Mouse (Mus musculus) c-Kit-positive CD71-positive TER-119-negative erythroid progenitor cells, embryonic 14.5 days (primary cell): Measurements from ENCODE around the gene Asb17.

Experiments used
- DNase-seq: peaks from one replicate; pipeline ENCODE4 v3.0.0-alpha.2; 2013; ENCODE audit warnings: low read depth

The Asb17 gene

GRCm38 (mm10) chr3:153889188-153889781 is 45.3 kb downstream of the Asb17 start:
- DNase-seq, result no peak

- DNase-seq, result no peak
Observed at GRCm38 (mm10) chr3:153895454-153895853, 51.4 kb downstream of the Asb17 start.

- DNase-seq, result no peak
Observed at GRCm38 (mm10) chr3:153897216-153897615, 53.2 kb downstream of the Asb17 start.

- DNase-seq, result no peak
Observed at GRCm38 (mm10) chr3:153901904-153902303, 57.9 kb downstream of the Asb17 start.

GRCm38 (mm10) chr3:153902595-153902994 is 58.6 kb downstream of the Asb17 start:
- DNase-seq, result no peak

- DNase-seq, result no peak
Observed at GRCm38 (mm10) chr3:153904586-153904985, 60.6 kb downstream of the Asb17 start.
